Mouse (Mus musculus) kidney, adult 2 months (tissue): ENCODE measurements around the gene Clic1. TPM values are rescaled to one million over a fixed set of nuclear protein-coding genes. Genes with fewer than 3 reads are reported as not detected.

ENCODE experiments used
- DNase-seq: peaks from one replicate; pipeline ENCODE4 v3.0.0; 2021
- H3K27ac ChIP-seq: fragments of 200-500 bp; 2 replicates; pipeline ENCODE4 v1.5.1; 2012; ENCODE audit warnings: low read depth, low read length, control low read depth, inconsistent platforms; ENCODE audit not compliant: insufficient read depth
- H3K27me3 ChIP-seq: fragments of 200-500 bp; replicated peaks from 2 replicates; pipeline ENCODE4 v1.6.1; 2012; ENCODE audit warnings: mild to moderate bottlenecking, moderate library complexity, low read length, inconsistent platforms; ENCODE audit not compliant: control insufficient read depth, insufficient read depth
- H3K36me3 ChIP-seq: fragments of 200-500 bp; 2 replicates; pipeline ENCODE4 v1.6.1; 2012; ENCODE audit warnings: mild to moderate bottlenecking, moderate library complexity, low read length, inconsistent platforms; ENCODE audit not compliant: control insufficient read depth, insufficient read depth
- H3K4me1 ChIP-seq: fragments of 200-500 bp; 2 replicates; pipeline ENCODE4 v1.6.1; 2011; ENCODE audit warnings: low read length; ENCODE audit not compliant: control insufficient read depth, insufficient read depth
- H3K4me3 ChIP-seq: fragments of 200-500 bp; 2 replicates; pipeline ENCODE4 v1.5.1; 2011; ENCODE audit warnings: mild to moderate bottlenecking, low read depth, low read length, control low read depth; ENCODE audit not compliant: insufficient read depth
- CTCF ChIP-seq: fragments of 200-500 bp; conservative IDR thresholded peaks from 2 replicates; pipeline ENCODE4 v1.5.1; 2011; ENCODE audit warnings: low read depth, mild to moderate bottlenecking, control low read depth, low read length, moderate library complexity, mixed read lengths; ENCODE audit not compliant: insufficient read depth, insufficient read length
- POLR2A ChIP-seq: fragments of 200-500 bp; IDR thresholded peaks from one replicate; pipeline ENCODE4 v1.6.1; 2011; ENCODE audit warnings: low read depth, low read length, control low read depth
- WGBS: fragments of 180-500 bp; shearing (Covaris S2); methylation state at CpG from one replicate; pipeline ENCODE4 v1.1.7; 2018; 5-methylcytosine and 5-hydroxymethylcytosine counted together
- polyA plus RNA-seq: library from polyadenylated mRNA; depleted of rRNA; stranded (reverse); fragments of >200 nt; gene quantifications from 2 replicates; pipeline ENCODE4 v1.2.3, GENCODE M21; 2012

Gene Clic1
- polyA plus RNA-seq, 1 experiment: 117 TPM

GRCm38 (mm10) chr17:35070556-35071229 is 20.9 kb downstream of the Clic1 start:
- 67% methylated on average over 6 of the region's 6 CpGs for WGBS
- DNase-seq: no peak

GRCm38 (mm10) chr17:35071454-35071853 is 21.7 kb downstream of the Clic1 start:
- peak; percentile 29 for DNase-seq
- no peaks in the 10 kb centered on the region for H3K27me3 ChIP-seq
- no peak overlapping the region for H3K27ac ChIP-seq
- WGBS: 54% methylated on average over 9 of the region's 9 CpGs
- TF ChIP-seq CTCF (no peak), POLR2A (no peak)
- no peak overlapping the region for H3K4me3 ChIP-seq
- no peaks in the 10 kb centered on the region for H3K4me1 ChIP-seq
- no peaks in the 10 kb centered on the region for H3K36me3 ChIP-seq

More at GRCm38 (mm10) chr17:35070556-35071229, 20.9 kb downstream of the Clic1 start:
- Histone ChIP-seq H3K36me3 (no peaks in the 10 kb centered on the region), H3K27me3 (no peaks in the 10 kb centered on the region), H3K4me3 (no peak overlapping the region), H3K27ac (no peak overlapping the region), H3K4me1 (no peaks in the 10 kb centered on the region)
- TF ChIP-seq CTCF (no peak; the same call in 1 of the 2 replicates), POLR2A (no peak)

GRCm38 (mm10) chr17:35074097-35074496 is 24.3 kb downstream of the Clic1 start:
- H3K27ac ChIP-seq: no peak overlapping the region
- no peak for DNase-seq
- 56% methylated on average over 17 of the region's 17 CpGs for WGBS

GRCm38 (mm10) chr17:35076507-35077176 is 26.9 kb downstream of the Clic1 start, which contains the start of gene Ly6g6e:
Ly6g6e (plus strand) TSS chr17:35076902.
- H3K27me3 ChIP-seq: no peaks in the 10 kb centered on the region
- H3K4me1 ChIP-seq: peaks cover 10% of the 10 kb centered on the region; the same call in 1 of the 2 replicates
- no peak for TF ChIP-seq CTCF
- no peak for TF ChIP-seq POLR2A
- peak within 1 kb of the TSS; percentile 66 for H3K4me3 ChIP-seq
- H3K36me3 ChIP-seq: no peaks in the 10 kb centered on the region
- H3K27ac ChIP-seq: peak within 1 kb of the TSS; percentile 81
- no peak for DNase-seq
- 50% methylated on average over 10 of the region's 10 CpGs for WGBS

More at GRCm38 (mm10) chr17:35074097-35074496, 24.3 kb downstream of the Clic1 start:
- TF ChIP-seq CTCF: no peak
- Histone ChIP-seq H3K4me3 (no peak overlapping the region), H3K36me3 (no peaks in the 10 kb centered on the region), H3K4me1 (peaks cover 10% of the 10 kb centered on the region; the same call in 1 of the 2 replicates), H3K27me3 (no peaks in the 10 kb centered on the region)

- Histone ChIP-seq H3K27ac (peak overlapping the region; percentile 81), H3K27me3 (no peaks in the 10 kb centered on the region)
- no peak for TF ChIP-seq POLR2A
- TF ChIP-seq CTCF: no peak
Observed at GRCm38 (mm10) chr17:35077285-35077684, 27.5 kb downstream of the Clic1 start.

GRCm38 (mm10) chr17:35077786-35078233 is 28.0 kb downstream of the Clic1 start, which contains the start of gene Ly6g6d:
Ly6g6d (minus strand) TSS chr17:35078065.
- Histone ChIP-seq H3K27me3 (no peaks in the 10 kb centered on the region), H3K4me3 (peak within 1 kb of the TSS; percentile 66), H3K36me3 (no peaks in the 10 kb centered on the region), H3K27ac (peak within 1 kb of the TSS; percentile 81), H3K4me1 (peaks cover 10% of the 10 kb centered on the region; the same call in 1 of the 2 replicates)
- peak; percentile 69 for TF ChIP-seq CTCF
- peak; percentile 46 for TF ChIP-seq POLR2A
- WGBS: 0% methylated on average over 14 of the region's 14 CpGs
- DNase-seq: peak; percentile 83

More at GRCm38 (mm10) chr17:35077285-35077684, 27.5 kb downstream of the Clic1 start:
- 21% methylated on average over 2 of the region's 2 CpGs for WGBS
- Histone ChIP-seq H3K36me3 (no peaks in the 10 kb centered on the region), H3K4me1 (peaks cover 10% of the 10 kb centered on the region; the same call in 1 of the 2 replicates), H3K4me3 (peak overlapping the region; percentile 66)
- no peak for DNase-seq

GRCm38 (mm10) chr17:35079778-35080177 is 30.0 kb downstream of the Clic1 start:
- Histone ChIP-seq H3K27ac (no peak overlapping the region), H3K4me3 (no peak overlapping the region), H3K4me1 (peaks cover 10% of the 10 kb centered on the region; the same call in 1 of the 2 replicates), H3K27me3 (no peaks in the 10 kb centered on the region), H3K36me3 (no peaks in the 10 kb centered on the region)
- TF ChIP-seq POLR2A (no peak), CTCF (no peak)
- no peak for DNase-seq
- WGBS: 71% methylated on average over 9 of the region's 9 CpGs
